Mouse (Mus musculus) urinary bladder, postnatal 25 days (tissue): ENCODE results near the gene Znrf2.
A peak's percentile ranks its signal among the peaks of the same experiment; 100 is the strongest.
"Not testable (repeated sequence)": the region's sequence is repeated elsewhere in the genome, so short reads cannot be mapped to it uniquely, and the experiment has no call there.

Source experiments
- DNase-seq: peaks from one replicate; pipeline ENCODE4 v3.0.0; 2022; ENCODE audit warnings: low spot score

Gene Znrf2

DNA sequence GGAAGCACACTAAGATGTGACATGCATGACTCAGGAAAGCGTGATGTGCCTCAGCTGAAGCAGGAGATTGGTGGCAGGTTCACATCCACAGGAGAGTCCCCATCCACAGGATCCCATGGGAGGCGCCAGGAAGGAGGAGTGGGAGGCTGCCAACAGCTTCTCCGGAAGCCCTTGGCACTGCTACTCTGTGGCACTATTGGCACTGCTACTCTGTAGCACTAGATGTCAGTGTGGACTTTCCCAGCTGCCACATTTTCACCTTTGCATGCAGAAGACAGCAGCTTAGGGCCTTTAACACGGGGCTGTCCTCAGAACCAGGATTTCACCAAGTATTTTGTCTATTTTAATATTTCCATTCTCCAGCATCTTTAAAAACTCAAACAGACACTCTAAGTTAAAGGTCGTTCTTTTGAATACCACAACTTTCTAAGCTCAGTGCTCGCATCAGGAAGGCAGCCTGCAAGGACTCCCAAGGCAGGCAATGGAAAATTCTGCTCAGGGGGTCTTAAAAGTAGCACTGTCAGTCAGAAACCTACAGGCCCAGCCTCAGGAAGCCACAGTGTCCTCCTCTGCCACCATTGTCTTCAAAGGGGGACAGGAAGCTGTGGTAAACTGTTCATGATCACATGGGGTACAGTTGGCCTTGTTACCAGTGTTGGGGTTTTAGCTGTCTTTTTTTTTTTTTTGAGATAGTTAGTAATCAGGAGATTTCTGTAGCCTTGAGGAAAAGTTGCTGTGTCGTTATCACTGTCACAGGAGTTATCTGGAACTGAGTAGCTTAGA is 7.0 kb upstream of the Znrf2 start:
- no peak for DNase-seq

DNA sequence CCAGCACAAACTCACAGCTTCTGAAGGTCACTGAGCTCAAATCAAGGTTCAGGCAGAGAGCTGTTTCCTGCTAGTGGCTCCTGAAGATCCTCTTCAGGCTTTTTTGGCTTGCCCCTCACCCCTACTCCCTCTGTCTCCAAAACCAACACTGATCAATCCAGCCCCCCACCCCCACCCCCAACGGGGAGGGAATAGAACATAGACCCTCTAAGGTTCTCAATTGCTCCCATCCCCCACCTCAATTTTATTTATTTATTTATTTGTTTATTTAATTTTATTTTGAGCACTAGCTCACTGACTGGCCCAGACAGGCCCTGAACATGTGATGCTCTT is 6.4 kb upstream of the Znrf2 start:
- no peak for DNase-seq

DNA sequence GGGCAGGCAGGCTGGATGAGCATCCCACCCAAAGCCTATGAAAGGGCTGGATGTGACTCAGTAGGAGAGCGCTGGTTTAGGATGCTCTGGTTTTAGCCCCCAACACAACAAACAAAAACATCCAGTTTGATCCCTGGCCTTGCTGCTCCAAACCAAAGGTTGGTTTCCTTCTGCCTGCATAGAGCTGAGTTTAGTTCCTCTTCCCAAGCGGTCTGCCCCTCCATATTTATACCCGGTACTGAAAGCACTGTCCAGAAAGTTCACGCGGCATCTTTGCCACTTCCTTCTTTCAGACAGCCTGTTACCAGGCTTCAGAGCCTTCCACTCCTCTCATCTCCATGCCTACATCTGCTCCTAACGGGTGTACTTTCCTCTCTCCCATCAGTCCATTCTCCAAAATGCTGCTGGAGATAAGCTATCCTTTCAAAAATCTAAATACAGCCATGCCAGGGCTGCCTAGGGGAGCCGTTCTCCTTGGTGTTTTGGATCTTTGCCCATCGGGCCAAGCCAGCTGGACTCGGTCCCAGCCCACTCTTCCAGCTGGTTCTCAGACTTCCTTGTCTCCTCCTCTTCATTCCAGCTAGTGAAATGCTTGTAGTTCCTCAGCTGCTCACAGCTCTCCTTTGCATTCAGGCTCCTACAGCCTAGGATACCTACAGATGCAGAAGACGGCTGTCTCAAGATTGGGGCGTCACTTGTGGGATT is 5.0 kb upstream of the Znrf2 start:
- no peak for DNase-seq

DNA sequence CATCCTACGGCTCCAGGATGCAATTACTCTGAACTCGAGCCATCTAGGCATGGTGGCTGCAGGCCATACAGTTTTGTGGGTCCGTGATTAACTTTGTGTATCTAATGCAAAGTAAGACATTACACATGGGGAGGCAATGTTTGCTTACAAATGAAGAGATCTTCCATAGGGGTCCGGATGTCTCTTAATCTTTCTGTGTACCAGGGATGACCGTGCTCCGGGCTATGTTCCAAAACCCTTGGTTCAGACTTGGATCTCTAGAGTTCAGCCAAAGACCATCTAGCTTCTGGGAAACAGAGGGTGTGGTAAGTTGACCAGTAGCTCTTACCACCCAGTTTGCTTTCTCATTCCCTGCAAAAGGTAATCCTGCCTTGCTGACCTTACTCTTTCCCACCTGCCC is 4.4 kb upstream of the Znrf2 start:
- DNase-seq, result peak; percentile 22

DNA sequence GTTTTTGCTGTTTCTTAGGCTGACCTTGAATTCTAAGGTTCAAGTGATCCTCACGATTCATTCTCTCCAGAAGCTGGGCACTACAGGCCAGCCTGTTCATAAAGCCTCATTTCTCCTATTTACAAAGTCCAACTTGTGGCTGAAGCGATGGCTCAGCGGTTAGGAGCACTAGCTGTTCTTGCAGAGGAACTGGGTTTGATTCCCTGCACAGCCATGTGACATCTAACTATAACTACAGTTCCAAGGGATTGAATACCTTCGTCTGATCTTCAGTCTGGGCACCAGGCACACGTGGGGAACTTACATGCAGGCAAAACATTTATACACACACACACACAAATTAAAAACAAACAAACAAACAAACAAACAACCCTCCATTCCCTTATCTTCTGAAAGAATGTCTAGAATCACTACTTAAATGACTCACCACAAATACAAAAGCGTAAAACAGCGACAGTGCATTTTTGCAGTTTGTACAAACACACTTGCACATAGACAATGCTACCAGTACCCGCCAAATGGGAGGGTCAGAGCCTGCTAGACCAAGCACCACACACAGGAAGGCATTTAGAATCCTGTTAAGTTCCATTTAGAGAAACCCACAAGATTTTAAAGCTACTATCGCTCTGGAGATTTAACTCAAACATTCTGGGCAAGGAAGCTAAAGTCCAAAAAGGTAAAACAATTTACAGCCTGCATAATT is 1.1 kb upstream of the Znrf2 start:
- DNase-seq, result no peak

DNA sequence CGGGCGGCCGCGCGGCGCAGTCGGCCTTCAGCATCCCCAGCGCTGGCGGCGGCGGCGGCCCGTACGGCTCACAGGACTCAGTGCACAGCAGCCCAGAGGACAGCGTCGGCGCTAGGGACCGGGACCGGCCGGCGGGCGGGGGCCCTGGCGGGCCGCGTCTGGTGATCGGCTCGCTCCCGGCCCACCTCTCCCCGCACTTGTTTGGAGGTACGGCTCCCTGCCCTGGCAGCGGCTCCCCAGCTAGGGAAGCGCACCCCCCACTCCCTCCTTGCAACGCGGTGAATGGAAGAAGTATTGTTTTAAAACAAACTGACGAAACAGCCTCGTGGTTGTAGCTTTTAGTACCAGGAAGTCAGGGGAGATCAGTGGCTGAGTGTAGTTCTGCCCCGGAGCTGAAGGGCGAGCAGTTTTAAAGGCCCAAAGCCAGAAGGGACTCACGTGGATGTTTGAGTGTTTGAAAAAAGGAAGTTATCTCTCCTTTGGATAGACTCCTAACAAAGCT is 601 bp downstream of the Znrf2 start:
- DNase-seq, result peak; percentile 37

DNA sequence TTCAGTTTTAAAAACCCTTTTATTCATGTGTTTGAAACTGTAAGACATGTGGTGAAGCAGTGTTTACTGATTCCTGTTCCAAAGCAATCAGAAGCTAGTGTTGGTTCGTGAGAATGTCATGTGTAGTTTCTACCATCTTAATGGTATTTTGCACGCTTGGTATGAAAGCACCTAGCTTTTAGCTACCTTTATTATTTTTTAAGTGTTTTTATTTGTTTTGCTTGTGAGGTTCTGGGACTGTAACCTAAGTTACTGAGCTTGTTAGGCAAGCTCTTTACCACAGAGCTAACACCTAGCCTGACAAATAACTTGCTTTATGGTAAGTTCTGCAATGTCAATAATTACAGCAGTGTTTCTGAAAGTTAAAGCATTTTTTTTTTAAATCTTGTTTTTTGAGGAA is 1.7 kb downstream of the Znrf2 start:
- no peak for DNase-seq

DNA sequence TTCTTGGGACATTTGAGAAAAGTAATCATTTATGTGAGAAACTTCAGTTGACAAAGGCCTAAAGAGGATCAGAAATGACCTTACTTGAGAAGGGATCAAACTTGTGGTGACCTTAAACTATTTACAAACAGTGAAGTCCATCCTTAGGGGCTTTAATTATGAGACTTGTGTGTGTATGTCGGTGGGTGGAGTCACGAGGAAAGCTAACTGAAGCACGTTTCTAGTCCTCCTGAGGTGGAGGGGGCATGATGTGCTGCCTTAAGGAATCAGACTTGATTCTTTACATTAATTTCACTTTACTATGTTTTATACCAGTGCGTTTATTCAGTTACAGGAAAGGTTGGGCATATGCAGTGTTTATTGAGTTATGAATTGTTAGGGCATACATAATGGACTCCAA is 2.6 kb downstream of the Znrf2 start:
- DNase-seq, result no peak

DNA sequence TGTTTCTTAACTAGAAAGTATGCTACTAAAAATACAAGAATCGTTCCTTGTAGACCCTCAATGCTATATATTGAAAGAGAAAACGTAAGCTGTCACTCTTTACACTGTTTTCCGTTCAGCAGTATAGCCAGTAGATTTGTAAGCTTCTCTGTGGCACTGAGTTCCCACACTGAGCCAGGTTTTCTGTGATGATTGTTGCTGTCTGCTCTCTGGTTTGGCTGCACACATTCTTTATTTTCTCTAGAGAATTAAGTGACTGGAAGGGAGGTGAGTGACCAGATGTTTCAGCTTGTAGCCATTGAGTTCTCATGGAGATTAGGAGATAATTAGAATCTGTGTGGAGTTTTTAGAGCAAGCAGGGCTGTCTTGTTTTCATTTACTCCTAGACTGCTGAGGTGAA is 3.0 kb downstream of the Znrf2 start:
- no peak for DNase-seq

DNA sequence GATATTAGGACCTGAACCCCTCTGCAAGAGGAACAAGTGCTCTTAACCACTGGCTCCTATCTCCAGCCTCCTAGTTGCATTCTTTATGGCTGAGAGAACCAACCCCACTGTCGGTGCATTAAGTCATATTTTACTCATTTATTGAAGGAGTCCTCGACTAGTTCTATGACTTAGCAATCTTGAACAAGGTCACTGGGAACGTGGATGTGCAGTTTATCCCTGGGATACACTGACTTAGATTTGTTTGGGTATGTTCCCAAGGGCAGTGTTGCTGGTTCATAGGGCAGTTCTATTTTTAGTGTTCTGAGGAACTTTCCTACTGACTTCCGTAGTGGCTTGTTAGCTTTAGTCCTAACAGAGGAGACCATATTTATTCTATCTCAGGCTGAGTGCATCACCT is 5.6 kb downstream of the Znrf2 start:
- no peak for DNase-seq

DNA sequence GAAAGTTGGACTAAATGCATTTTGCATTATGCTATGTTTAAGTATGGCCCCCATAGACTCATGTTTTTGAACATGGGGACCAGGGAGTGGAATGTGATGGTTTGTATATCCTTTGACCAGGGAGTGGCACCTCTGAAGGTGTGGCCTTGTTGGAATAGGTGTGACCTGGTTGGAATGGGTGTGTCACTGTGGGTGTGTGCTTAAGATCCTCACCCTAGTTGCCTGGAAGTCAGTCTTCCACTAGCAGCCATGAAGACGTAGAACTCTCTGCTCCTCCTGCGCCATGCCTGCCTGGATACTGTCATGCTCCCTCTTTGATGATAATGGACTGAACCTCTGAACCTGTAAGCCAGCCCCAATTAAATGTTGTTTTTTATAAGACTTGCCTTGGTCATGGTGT is 7.8 kb downstream of the Znrf2 start:
- DNase-seq, result not testable (repeated sequence)

DNA sequence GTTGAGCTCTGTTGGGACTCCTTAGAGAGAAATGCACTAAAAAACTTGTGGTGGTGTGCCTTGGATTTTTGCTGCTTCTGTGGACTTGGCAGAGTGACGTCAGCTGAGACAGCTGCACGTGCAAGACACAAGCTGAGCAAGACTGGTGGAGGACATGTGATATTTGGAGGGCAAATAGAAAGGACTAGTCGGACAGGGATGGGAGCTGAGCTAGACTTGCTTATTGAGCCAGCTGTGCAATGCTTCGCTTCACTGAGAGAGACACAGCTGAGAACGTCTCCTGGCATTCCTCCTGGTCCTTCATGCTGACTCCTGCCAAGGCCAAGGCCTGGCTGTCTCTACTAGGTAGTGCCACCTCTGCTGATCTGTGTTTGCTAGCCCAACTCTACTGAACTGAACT is 10.8 kb downstream of the Znrf2 start:
- DNase-seq, result no peak

DNA sequence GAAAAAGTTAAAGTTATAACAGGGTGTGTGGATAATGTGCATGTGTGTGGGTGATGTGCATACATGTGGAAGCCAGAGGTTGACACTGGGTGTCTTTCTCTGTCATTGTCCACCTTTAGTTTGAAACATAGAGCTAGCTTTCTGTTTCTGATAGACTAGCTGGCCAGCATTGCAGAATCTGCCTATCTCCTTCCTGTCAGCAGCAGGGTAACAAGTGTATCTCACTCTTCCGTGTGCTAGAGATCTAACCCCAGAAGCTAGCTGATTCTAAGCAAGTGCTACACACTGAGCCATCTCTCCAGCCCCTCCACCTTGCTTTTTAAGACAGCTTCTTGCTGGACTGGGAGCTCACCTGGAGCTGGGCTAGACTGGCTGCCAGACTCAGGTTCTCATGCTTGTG is 11.6 kb downstream of the Znrf2 start:
- no peak for DNase-seq

DNA sequence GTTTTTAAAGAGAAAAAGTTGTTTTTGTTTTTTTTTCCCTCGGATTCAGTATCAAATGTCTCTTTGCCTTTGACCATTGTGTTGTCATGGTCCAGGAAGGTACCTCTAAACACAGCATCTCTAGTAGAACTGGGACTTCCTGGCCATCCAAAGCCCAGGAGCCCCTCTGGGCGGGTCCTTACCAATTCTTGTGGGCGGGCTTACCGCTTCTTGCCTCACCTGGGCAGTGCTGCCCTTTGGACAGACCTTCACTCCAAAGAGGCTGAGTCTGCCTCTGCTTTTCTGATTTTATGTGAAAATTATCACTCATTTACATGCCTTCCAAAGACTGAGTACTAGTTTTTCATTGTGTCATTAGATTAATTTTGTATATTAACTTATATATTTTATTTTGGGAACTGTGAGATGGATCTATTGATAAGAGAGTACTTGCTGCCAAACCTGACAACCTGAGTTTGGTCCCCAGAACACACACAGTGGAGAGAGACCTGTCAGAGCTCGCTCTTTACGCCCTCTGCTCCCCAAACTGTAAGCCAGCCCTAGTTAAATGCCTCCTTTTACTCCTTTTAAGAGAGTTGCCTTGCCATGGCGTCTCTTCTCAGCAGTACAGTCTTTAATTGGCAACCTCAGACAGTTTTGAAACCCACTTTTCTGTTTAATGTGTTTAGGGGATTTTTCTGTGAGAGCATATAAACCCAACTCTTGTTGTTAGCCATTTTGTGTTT is 13.5 kb downstream of the Znrf2 start:
- no peak for DNase-seq

DNA sequence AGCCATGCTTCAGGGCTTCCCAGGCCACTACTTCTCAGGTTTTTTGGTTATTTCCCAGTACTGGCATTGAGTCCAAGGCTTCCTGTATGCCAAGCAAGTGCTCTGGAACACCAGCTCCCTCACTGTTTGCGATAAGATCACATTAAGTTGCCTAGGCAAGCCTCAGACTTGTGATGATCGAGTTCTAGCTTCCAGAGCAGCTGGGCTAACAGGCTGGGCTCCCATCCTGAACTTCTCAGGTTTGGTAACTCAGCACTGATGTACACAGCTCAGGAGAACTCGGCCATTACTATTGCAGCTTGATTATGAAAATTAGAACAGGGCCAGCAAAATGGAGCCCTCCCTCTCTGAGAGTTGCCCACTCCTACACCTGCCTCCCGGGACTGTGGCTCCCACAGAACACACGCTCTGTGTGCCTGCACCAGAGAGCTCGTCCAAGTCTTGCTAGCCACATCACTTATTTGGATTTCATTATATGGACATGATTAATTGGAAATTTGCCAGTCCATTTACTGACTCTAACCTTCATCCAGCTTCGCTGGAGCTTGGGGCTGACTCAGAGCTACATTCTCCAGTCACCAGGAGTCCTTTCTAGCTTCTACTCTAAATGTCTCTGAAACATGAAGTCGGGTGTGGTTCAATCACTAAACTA is 14.5 kb downstream of the Znrf2 start:
- DNase-seq, result no peak

DNA sequence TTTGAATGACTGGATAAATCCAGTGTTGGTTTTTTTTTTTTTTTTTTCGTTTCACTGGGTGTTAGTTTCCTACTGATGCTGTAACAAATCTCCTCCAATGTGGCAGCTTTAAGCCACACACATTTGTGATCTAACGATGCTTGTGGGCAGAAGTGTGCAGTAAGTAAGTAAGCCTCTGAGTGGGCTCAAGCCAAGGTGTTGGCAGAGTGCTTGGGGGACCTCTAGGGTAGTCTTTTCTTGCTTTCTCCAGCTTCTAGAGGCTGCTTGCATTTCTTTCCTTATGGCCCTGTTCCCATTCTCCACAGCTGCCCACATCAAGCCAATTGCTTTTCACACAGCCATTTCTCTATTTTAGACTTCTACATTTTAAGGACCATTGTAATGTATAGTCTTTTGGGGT is 16.7 kb downstream of the Znrf2 start:
- DNase-seq, result no peak

DNA sequence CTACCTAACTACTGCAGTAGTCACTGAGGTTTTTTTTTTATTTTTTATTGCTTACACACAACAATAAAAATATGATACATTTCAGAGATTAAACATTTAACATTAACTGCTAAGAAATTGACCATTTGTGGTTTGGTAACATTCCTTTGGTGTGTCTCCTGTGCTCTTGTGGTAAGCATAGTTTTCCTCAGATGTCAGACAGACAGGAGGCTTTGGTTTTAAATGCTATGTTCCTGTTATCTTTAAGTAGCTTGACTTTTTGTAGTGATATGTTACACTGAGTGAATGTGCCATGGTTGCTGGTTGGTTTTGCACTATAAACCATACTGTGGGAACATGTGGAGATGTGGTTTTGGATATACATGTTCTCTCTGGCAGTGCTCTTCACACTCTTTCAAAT is 19.9 kb downstream of the Znrf2 start:
- DNase-seq, result no peak

DNA sequence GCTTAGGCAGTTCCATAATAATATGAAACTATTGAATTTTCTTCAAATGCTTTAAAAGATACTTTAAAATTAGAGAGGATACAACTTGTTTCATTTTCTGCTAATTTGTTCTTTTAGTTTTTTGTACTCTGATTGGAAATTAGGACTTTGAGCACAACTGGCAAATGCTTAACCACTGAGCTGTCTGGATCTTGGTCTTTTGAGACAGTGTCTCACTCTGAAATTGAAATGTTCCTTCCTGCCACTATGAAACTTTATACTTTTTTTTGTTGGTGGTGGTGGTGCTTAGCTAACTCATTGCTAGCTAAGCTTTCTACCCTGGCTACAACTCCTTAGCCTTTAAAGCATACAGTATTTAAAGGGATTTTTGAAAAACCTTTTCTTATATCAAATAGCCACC is 24.7 kb downstream of the Znrf2 start:
- DNase-seq, result no peak

DNA sequence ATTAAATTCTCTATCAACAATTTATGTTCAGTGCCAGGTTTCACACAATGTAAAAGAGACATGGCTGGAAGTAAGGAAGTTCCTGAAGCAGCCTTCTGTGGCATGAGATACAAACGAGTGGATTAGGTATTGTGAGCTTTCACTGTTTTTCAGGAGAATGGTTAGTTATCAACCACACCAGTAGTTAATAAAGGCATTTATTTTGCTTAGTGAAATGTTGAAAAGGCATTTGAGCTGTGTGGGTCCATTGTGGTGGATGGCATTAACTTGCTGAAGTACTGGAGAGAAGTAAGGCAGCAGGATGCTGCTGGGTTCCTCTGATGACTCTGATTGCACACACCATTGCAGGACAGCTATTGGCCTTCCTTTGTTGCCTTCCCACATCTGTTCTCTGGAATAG is 25.3 kb downstream of the Znrf2 start:
- no peak for DNase-seq

DNA sequence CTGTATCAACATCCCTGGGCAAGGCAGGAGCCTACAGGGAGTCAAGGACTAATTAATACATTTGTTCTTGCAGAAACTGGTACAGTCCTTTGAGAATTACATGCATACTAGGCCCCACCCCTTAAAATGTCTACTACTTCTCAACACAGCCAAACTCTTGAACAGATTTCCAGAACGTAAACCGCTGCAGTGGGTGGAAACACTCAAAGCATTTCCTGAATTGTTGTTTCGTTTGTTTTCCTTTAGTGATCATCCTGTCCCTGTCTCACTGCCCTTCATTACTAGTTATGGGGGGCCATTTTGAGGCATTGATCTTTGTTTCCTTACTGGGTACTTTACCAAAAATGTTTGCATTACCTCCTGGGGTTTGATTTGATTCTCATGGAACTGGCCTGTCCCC is 31.8 kb downstream of the Znrf2 start:
- DNase-seq, result no peak

DNA sequence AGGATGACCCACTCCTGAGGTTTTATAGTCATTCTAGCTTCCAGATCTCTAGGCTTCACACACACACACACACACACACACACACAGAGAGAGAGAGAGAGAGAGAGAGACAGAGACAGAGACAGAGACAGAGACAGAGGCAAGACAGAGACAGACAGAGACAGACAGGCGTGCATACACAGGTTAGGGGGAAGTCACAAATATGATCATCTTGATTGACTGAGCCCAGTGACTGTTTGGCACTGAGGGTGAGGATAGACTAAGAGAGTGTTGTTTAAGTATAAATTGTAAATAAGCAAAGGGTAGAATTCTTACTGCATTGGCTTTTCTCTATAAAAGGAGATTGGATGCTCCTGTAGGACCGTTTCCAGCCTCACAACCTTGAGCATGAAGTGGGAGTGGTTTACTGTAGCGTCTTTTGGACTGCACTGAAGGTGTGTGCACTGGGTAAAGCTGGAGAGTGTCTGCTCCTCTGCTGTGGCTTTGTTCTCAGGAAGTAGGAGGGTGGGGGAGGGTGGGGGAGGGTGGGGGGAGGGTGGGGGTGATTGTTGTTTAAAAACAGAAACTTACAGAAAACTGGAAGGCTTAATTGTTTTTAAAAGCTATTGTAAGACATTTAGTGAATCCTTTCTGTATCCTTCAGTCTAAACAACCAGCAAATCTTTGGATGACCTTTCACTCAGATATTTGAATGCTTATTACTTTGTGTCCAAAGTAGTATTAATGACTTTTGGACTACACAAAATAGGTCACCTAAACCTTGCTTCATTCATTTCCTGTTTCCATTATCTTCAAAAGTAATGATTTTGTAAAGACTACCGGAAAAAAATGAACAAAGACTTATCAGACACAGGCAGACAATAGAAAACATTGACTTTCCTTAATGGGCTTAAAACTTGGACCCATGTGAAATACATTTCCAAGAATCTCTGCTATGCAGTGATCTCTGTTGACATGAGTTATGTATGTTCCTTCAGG is 32.8 kb downstream of the Znrf2 start:
- no peak for DNase-seq
